Mouse (Mus musculus): Measurements from ENCODE around the gene Glg1.
"Not testable (repeated sequence)": the region's sequence is repeated elsewhere in the genome, so short reads cannot be mapped to it uniquely, and the experiment has no call there.

Gene Glg1

DNA sequence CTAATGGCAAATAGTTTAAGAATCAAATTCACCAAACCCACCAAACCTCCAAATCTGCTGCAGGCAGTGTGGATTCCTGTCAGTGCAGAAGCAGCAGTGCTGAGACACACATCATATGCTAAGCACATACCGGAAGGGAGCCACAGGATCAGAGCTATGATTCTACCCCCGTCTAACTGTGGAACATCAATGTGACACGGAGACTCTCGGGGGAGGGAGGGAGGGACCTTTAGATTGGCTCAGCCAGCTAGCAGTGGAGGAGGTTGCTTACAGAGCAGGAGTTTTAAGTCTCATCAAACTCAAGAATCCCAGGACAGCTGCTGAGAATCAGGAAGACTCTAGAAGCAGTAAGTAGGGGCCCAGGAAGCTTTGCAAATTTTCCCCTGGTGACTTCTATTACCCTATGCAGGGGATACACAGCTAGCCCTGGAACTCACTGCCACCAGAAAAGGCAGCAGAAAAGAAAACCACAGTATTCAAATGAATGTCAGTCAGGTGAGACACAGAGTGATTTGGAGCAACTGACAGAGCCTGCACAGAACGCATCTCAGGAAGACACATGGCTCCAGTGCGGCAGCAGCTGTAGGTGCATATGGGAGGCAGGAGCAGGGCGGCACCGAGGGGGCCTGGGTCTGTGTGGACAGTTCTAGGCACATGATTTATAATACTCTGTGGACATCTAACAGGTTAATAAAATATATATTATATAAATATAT, 103.1 kb downstream of the Glg1 start:
- no peak for DNase-seq (ENCODE audit: low read depth, low spot score)

DNA sequence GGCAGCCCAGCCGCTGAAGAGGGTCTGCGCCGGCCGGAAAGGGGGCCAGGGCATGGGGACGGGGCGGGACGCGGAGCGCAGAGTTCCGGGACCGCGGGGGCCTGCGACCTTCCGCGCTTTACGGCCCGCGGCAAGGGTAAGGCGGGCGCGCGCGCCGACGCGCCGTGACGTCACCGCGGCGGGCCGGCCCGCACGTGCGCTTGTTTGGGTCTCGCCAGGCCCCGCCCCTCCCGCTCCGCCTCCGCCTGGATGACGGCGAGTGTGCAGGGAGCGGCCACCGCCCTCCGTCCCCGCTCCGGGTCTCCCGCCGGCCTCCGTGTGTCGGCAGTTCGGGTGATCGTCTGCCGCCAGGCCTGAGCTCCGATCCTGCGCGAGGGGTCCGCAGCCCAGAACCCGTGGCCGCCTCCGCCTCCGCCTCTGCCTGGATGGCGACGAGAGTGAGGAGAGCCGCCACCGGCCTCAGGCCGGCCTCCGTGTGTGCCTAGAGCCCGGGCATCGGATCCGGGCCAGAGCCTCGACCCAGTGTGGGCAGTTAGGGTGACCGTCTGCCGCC, 113.5 kb downstream of the Glg1 start:
- peak; percentile 72 for DNase-seq (ENCODE audit: low read depth, low spot score)

DNA sequence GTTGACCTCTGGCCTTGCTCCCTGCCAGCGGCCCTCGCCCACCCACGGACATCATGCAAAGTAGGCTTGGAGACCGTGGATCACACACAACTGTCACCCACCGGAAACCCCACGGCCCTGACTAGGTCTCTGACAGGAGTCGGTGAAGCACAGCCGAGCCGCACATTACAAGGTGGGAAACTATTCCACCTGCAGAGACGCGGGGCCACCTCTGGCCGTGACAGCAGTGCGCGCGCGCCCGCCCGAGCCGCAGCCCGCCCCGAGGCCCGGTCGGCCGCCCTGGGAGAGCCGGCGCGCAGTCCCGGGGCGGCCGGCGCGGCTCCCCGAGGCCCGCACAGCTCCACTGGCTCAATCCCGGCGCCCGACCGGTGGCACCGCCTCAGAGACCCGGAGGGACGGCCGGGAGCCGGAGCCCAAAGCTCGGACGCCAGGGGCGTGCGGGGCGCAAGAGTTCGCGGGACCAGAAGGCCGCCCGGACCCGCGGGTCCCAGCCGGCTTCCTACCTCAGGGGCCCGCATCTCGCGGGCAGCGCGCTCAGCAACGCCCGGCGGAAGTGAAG, 114.0 kb downstream of the Glg1 start:
- DNase-seq (ENCODE audit: low read depth, low spot score): not testable (repeated sequence)

DNA sequence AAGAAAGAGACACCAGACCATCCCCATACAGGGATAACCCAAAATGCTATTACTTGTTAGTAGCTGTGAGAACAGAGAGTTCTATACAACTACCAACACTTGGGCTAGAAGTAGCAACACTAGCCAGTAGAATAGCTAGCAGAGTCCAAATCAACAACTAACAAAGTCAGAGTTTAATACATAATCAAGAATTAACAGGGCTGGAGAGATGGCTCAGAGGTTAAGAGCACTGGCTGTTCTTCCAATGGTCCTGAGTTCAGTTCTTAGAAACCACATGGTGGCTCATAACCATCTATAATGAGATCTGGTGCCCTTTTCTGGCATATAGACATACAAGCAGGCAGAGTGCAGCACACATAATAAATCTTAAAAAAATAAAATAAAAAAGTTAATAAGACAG, 116.5 kb downstream of the Glg1 start:
- DNase-seq (ENCODE audit: low read depth, low spot score): no peak

DNA sequence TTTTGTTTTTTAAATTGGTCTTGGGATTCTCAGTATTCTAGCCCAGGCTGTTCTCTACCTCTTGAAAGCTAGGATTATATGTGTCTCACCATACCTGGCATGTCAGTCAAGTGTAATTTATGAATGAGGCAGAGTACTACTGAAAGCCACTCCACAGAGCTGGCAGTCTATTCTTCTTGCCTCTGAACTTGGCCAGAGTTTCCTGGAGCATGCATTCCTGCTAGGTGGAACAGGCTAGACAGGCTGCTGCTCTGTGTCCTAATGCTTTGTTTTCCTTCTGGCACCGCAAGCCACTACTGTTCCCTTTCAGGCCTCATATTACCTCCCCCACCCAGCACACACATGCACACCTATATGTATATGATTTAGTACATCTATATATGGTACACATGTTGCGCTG, 128.3 kb downstream of the Glg1 start:
- DNase-seq (ENCODE audit: low read depth, low spot score): no peak

DNA sequence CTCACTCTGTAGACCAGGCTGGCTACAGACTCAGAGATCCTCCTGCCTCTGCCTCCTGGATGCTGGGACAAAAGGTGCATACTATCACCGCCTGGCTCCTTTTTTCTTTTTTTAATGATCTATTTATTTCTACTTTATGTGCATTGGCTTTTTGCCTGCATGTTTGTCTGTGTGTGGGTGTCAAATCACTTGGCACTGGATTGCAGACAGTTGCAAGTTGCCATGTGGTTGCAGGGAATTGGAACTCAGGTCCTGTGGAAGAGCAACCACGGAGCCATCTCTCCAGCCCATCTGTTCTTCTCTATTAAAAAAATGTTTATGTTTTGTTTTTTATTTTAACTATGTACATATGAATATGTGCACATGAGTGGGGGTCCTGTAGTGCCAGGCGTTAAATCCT, 139.5 kb downstream of the Glg1 start:
- DNase-seq (ENCODE audit: low read depth, low spot score): peak; percentile 6

DNA sequence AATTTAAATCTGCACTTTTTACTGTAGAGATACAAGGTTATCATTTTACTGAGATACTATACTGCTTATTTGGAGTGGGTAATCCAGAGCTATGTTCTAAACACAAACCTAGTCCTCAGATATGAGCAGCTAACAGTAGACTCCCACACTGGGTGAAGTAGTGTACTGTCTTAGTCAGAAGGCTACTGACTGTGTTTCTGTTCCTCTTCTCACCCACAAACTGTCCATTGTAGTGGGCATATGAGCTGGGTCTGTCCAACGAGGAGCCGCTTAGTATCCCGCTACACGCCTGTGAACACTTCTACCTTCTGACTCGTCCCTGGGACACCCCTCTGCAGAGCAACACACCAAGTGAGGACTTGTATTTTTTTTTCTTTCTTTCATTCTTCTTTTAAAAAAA, 144.1 kb downstream of the Glg1 start:
- no peak for DNase-seq (ENCODE audit: low read depth, low spot score)

Measured in brain, embryonic 18.5 days (tissue).